In genomic region chr9:69505611-69506010, GRCm38 (mm10) we compare ENCODE assay signal across 8 mouse cellular contexts. TPM values are rescaled to one million over a fixed set of nuclear protein-coding genes. Genes with fewer than 3 reads are reported as not detected.
DNase-seq lines count a peak whose midpoint lies in the region; TF ChIP-seq lines count a peak whose summit lies in the region.

No protein-coding gene starts in this region.

- peak; percentile 96 for TF ChIP-seq CTCF in layer of hippocampus, adult 2 months (conservative IDR thresholded peaks at IDR 0.05)

- peak; percentile 12 for DNase-seq in cerebellum, adult 8-10 months
- no peak for DNase-seq in cerebellum, adult 11-12 months
- peak in 1 of 2 experiments; percentile 58 for DNase-seq in layer of hippocampus, adult 2 months (ENCODE audit: low spot score in 2 of 2)
- DNase-seq in layer of hippocampus, postnatal 36 days: no peak
- DNase-seq in ES-E14 (ENCODE audit: low read depth, low spot score): peak; percentile 17
- DNase-seq in embryo, embryonic 11.5 days (ENCODE audit: low read depth, low spot score): peak; percentile 27
- DNase-seq in mesoderm, embryonic 11.5 days (ENCODE audit: low read depth, low spot score): peak; percentile 56
- no peak for DNase-seq in spleen, postnatal 4 days (ENCODE audit: low spot score in 2 of 2)

- no peaks in the 10 kb centered on the region for H3K4me1 ChIP-seq in ES-E14 (ENCODE audit: control insufficient read depth in 2 of 2, insufficient read depth in 2 of 2, low read length in 2 of 2, poor library complexity in 1 of 2)

- H3K9ac ChIP-seq in ES-E14 (ENCODE audit: insufficient read depth, low read depth, low read length, poor library complexity, severe bottlenecking): no peak overlapping the region

- H3K4me3 ChIP-seq in layer of hippocampus, adult 2 months: no peak overlapping the region; the same call in 1 of the 2 replicates
- H3K4me3 ChIP-seq in ES-E14 (ENCODE audit: insufficient read depth in 1 of 2, low read depth in 1 of 2, low read length in 2 of 2, poor library complexity in 1 of 2, severe bottlenecking in 1 of 2): no peak overlapping the region

- H3K27ac ChIP-seq in layer of hippocampus, adult 2 months: no peak overlapping the region
- H3K27ac ChIP-seq in ES-E14 (ENCODE audit: insufficient read depth, low read depth, low read length, poor library complexity, severe bottlenecking): no peak overlapping the region

- in situ Hi-C loops in ES-E14 (cut with MboI; ENCODE audit: low sequenced_read_pairs in 2 of 2, unreplicated experiment in 2 of 2): no loop called here

- H3K9me3 ChIP-seq in ES-E14 (ENCODE audit: control insufficient read depth, insufficient read depth, low read depth, low read length): no peaks in the 10 kb centered on the region

- H3K36me3 ChIP-seq in ES-E14 (ENCODE audit: control insufficient read depth, insufficient read depth, low read length, poor library complexity, severe bottlenecking): no peaks in the 10 kb centered on the region

TF ChIP-seq in ES-E14, 5 proteins besides CTCF, POLR2A, EP300 and RAD21:
- TF ChIP-seq CHD2 (IDR thresholded peaks at IDR 0.05; ENCODE audit: low read depth, low read length) (no peak), ZNF384 (IDR thresholded peaks at IDR 0.05; ENCODE audit: low read depth, low read length) (peak; percentile 82), ZC3H11A (IDR thresholded peaks at IDR 0.05; ENCODE audit: borderline replicate concordance, low read depth, low read length) (peak; percentile 60; the same call in 1 of the 2 replicates), MAFK (IDR thresholded peaks at IDR 0.05; ENCODE audit: insufficient read depth, low read depth, low read length) (0 out of 2 replicates have a peak, but pooled peaks have one; percentile 17)

RNA-seq across cellular contexts. Expression of gene Anxa2, which starts 52.2 kb away (rescaled TPM):
- 1 to 10 TPM; 8.8 to 9.6 TPM for total RNA-seq in layer of hippocampus, adult 2 months (2021)
- 10 to 100 TPM in 1 of 2 experiments, 1 to 10 TPM in 1; 6.1 to 10.9 TPM for total RNA-seq in layer of hippocampus, postnatal 36 days (2021)
- 170 and 344 TPM in 2 replicates for total RNA-seq in ES-E14 (2012; rRNA removed)

Comparison
In these comparisons a context has a peak if more than half of its experiments do, and no peak if none do; other contexts are left out.
1. DNase-seq: peak in cerebellum, adult 8-10 months (single experiment), ES-E14 (single experiment), embryo, embryonic 11.5 days (single experiment) and mesoderm, embryonic 11.5 days (single experiment); none in cerebellum, adult 11-12 months (single experiment), layer of hippocampus, postnatal 36 days (0 of 2) and spleen, postnatal 4 days (0 of 2).
2. RNA of gene Anxa2, which starts 52.2 kb away (total RNA-seq): 170 to 344 TPM in ES-E14; 6.1 to 10.9 TPM in layer of hippocampus, postnatal 36 days and 8.8 to 9.6 TPM in layer of hippocampus, adult 2 months; every median in the first group is over 10 times any median in the second.